Mouse (Mus musculus) gastrocnemius, postnatal 25 days (tissue): ENCODE results near the gene Ank2. TPM values are rescaled to one million over a fixed set of nuclear protein-coding genes. Genes with fewer than 3 reads are reported as not detected.

Experiments used
- DNase-seq: peaks from one replicate; pipeline ENCODE4 v3.0.0; 2022
- total RNA-seq, 2 experiments: library from RNA; stranded (reverse); gene quantifications; 1 replicate in 1 of 2; 2 replicates in 1 of 2; pipeline ENCODE4 v1.2.3; 2021

Gene Ank2
- total RNA-seq, 2 experiments from 2014 or later, result 93.4 to 95.2 TPM

- no peak for DNase-seq
Observed at GRCm38 (mm10) chr3:126976793-126977192, 522.4 kb downstream of the Ank2 start.

GRCm38 (mm10) chr3:126975409-126975808 lies 523.7 kb downstream of the Ank2 start:
- DNase-seq, result no peak

- no peak for DNase-seq
Observed at GRCm38 (mm10) chr3:126973551-126973950, 525.6 kb downstream of the Ank2 start.

GRCm38 (mm10) chr3:126971531-126971930 lies 527.6 kb downstream of the Ank2 start:
- no peak for DNase-seq

- no peak for DNase-seq
Observed at GRCm38 (mm10) chr3:126968721-126969120, 530.4 kb downstream of the Ank2 start.

- DNase-seq, result no peak
Observed at GRCm38 (mm10) chr3:126965767-126966166, 533.4 kb downstream of the Ank2 start.

DNA sequence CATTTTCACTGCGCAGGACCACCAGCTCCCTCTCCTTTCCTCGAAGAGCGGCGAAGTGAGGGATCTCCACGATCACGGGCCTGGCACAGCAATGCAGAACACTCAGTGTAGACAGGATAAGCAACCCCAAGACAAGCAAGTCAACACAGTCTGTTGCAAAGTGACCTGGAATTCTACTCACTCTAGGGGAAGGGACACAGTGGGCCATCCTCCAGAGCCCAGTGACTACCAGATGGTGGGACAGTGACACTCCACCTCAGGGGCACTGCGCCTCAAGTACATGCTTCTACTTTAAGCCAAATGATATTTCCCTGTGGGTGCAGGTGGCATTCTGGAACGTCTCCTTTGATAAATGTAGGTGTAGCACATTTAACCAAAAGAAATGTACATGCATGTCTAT lies 536.8 kb downstream of the Ank2 start:
- no peak for DNase-seq

DNA sequence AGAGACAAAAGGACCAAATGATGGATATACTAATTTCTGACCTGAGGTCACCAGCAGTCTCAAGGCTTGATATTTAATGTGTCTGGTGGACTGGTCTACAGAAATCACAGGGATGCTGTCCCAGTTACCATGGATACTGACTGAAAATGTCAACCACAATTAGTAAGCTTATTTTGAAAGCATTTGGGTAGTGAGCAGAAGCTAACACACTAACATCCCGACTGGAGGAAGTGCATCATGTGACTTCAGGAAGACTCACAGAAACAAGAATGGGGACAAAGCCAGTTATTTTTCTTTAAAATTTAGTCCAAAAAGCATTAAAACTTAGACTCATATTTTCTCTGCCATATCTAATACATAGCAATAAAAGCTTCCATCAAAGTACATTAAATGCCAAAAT lies 546.5 kb downstream of the Ank2 start:
- DNase-seq, result no peak

DNA sequence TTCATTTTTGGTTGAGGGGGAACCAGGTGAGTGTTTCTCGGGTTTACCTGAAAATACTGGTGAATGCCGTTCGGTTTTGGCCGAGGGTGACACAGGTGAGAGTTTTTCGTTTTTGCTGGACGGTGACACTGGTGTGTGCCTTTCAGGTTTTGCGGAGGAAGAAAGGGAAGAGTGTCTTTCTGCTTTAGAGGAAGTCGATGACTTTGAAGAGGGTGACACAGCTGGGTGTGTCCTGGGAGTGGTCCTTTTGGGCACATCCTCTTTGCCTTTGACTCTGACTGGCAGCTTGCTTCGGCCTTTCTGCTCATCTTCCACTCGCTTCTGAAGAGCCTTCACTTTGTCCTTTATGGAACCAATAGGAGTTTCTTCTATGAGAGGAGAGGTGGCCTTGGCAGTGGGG lies 552.6 kb downstream of the Ank2 start:
- no peak for DNase-seq

- DNase-seq, result peak; percentile 27
Observed at GRCm38 (mm10) chr3:126944838-126945237, 554.3 kb downstream of the Ank2 start.

DNA sequence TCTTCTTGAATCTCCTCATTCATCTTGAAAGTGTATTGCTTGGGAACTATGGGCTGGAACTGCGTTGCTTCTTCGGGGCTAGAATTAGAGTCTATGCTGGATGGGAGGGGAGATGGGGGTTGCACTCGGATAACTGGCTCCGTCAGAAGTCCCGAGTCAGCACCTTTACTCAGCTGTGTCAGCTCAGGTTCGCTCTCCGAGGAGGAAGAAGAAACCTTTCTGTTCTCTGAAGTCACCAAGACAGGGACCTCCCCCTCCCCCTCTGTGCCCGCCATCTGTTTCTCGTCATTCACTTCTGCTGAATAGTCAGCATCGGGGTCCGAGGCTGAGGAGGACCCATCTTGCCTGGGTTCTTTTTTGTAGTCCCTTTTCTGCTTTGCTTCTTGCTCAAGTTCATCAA lies 555.1 kb downstream of the Ank2 start:
- DNase-seq, result no peak

GRCm38 (mm10) chr3:126940452-126940851 lies 558.7 kb downstream of the Ank2 start:
- no peak for DNase-seq

DNA sequence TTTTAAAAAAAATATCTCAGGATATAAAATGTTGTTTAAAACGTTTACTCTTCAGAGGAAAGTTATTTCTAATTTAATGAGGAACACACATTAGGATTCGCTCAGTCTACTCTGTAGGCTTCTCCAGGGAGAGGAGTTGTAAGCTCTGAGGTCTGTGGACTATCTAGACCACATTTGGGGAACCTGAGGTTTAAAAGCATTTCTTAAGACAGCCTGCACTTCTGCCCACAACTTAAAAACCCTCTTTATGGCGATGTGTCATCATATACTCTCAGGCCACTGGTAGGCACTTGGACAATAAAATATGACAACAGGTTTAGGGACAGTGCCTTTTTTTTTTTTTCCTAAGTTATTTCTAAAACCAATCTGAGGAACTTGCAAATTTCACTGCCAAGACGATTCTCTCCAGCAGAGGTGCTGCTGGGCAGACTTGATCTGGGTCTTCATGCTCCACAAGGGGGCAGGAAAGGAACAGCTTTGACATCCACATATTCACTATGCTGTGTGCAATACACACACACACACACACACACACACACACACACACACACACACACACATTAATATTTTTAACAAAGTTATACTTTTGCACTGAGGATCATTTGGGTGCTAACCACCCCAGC lies 567.2 kb downstream of the Ank2 start:
- DNase-seq, result no peak

DNA sequence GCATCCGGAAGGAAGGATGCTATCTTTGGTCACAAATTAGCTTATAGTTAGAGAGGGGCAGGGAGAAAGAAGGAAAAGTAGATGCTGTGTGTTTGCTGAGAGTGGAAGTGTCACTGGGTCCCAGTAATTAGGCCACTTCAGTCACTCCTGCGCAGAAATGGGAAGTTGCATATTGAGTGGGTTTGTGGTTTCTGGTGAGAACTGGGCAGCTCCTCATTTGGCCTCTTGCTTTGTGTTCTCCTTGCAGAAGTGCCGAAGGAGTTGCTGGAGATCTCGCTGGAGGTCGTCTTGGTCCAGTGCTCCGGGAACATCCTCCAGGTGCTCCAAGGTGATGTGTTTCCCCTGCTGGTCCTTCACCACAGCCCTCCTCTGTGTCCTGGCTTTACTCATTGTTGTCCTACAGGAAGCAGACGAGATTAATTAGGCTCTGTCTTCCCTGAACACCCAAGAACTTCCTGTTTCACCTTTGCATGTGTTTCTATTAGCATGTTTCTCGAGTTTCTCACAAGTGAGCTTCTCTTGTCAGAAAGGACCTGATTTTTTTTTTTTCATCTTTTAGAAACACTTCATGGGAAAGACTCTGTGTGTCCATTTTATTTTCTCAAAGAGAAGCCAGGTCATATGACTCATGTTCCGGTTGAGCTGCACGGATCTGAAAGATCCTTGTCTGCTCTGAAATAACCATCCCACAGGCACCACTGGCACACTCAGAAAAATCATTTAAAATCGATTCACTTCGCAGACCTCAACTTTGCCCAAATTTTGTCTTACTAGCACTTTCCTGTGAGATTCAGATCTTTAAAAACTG lies 575.4 kb downstream of the Ank2 start:
- DNase-seq, result no peak

- DNase-seq, result no peak
Observed at GRCm38 (mm10) chr3:126921941-126922340, 577.2 kb downstream of the Ank2 start.

- no peak for DNase-seq
Observed at GRCm38 (mm10) chr3:126920296-126920695, 578.9 kb downstream of the Ank2 start.

GRCm38 (mm10) chr3:126918805-126919473 lies 580.2 kb downstream of the Ank2 start:
- no peak for DNase-seq

DNA sequence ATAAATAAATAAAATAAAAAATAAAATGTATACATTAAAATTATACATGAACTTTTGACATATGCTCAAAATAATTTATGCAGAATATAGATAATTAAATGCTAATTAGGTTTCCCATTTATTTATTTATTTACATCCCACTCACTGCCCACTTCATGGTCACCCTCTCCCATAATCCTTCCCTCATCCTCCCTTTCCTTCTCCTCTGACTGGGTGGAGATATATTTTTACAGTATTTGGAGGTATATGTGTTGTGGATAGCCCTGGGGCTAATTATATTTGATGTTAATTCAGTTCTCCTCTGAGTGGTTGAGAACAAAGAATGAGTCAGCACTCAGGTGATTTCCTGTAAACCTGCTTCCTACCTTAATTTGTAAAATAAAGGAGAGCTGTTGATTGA lies 582.8 kb downstream of the Ank2 start:
- DNase-seq, result no peak

DNA sequence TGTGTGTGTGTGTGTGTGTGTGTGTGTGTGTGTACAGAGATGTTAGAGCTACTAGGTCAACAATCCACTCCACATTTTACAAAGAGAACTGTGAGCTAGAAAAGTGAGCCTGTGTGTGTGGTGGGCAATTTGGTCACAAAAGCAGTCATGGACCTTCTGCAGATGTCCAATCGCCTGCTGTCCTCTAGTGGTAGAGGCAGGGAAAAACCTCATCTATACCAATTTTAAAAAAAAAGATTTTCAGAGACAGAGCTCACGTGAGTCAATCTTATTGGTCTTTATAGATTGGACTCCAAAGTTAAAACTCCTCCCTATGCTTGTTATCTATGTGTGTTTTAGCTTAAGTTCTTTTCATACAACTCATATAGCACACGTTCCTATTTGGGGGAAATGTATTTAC lies 595.6 kb downstream of the Ank2 start:
- peak; percentile 12 for DNase-seq

- DNase-seq, result no peak
Observed at GRCm38 (mm10) chr3:126886644-126887043, 612.5 kb downstream of the Ank2 start.

- DNase-seq, result no peak
Observed at GRCm38 (mm10) chr3:126886090-126886489, 613.1 kb downstream of the Ank2 start.

GRCm38 (mm10) chr3:126878233-126878632 lies 620.9 kb downstream of the Ank2 start:
- no peak for DNase-seq
